Mouse (Mus musculus) MEL (cell line): ENCODE measurements around the gene Rgs9bp.

Source experiments
- CTCF ChIP-seq, 3 experiments: IDR thresholded peaks in 2 of 3; conservative IDR thresholded peaks in 1 of 3; 2 replicates each; pipeline ENCODE4 v1.5.1; 2011 to 2012; ENCODE audit warnings: low read length in 3 of 3, low read depth in 2 of 3, mild to moderate bottlenecking in 2 of 3, improper control_type of control experiment in 1 of 3, inconsistent platforms in 1 of 3, mixed read lengths in 1 of 3, moderate library complexity in 1 of 3; ENCODE audit not compliant: control insufficient read depth in 1 of 3, insufficient read depth in 1 of 3, poor library complexity in 1 of 3, severe bottlenecking in 1 of 3
- EP300 ChIP-seq, 2 experiments: IDR thresholded peaks; 2 replicates each; pipeline ENCODE4 v1.6.1; 2011; ENCODE audit warnings: improper control_type of control experiment in 2 of 2, low read length in 2 of 2, low read depth in 1 of 2, mild to moderate bottlenecking in 1 of 2
- MYC ChIP-seq: IDR thresholded peaks from 2 replicates; pipeline ENCODE4 v1.6.1; 2011; ENCODE audit warnings: low read depth, mild to moderate bottlenecking, low read length, improper control_type of control experiment, moderate library complexity
- RAD21 ChIP-seq: IDR thresholded peaks from 2 replicates; pipeline ENCODE4 v1.6.1; 2011; ENCODE audit warnings: mild to moderate bottlenecking, low read depth, low read length, improper control_type of control experiment
- RCOR1 ChIP-seq: IDR thresholded peaks from 2 replicates; pipeline ENCODE4 v1.6.1; 2012; ENCODE audit warnings: low read depth, mild to moderate bottlenecking, inconsistent platforms, low read length, improper control_type of control experiment
- SMC3 ChIP-seq: IDR thresholded peaks from 2 replicates; pipeline ENCODE4 v1.6.1; 2011; ENCODE audit warnings: low read depth, low read length, improper control_type of control experiment
- TAL1 ChIP-seq: IDR thresholded peaks from 2 replicates; pipeline ENCODE4 v1.6.1; 2012; ENCODE audit warnings: mild to moderate bottlenecking, inconsistent platforms, low read length, moderate library complexity, mixed read lengths
- USF2 ChIP-seq, 2 experiments: IDR thresholded peaks; 2 replicates each; pipeline ENCODE4 v1.6.1; 2011 to 2012; ENCODE audit warnings: improper control_type of control experiment in 2 of 2, low read length in 2 of 2, borderline replicate concordance in 1 of 2, inconsistent platforms in 1 of 2, low read depth in 1 of 2, mild to moderate bottlenecking in 1 of 2; ENCODE audit not compliant: insufficient read depth in 1 of 2

DNA sequence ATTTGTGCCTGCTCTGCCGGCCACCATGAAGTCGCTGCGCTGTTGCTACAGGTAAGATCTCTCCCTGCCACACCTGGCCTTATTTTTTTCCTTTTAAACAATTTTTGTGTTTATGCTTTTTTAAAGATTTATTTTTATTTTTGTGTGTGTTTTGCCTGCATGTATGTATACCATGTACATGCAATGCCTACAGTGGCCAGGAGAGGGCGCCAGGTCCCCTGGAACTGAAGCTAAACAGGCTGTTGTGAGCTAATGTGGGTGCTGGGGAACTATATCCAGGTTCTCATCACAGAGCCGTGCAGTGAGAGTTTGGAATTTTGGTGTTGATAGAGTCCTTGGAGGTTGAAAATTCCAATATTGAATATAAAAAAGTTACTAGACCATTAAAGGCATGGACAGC lies 43.1 kb upstream of the Rgs9bp start:
- TF ChIP-seq TAL1, result no peak
- peak; percentile 39; the same call in 1 of the 2 replicates for TF ChIP-seq SMC3
- no peak for TF ChIP-seq EP300 (IDR thresholded peaks at IDR 0.05; ENCODE audit: low read depth in 1 of 2, low read length in 2 of 2)
- peak; percentile 80 to 85 (median 81) for TF ChIP-seq CTCF (IDR thresholded peaks at IDR 0.05 in 2 of 3, conservative IDR thresholded peaks at IDR 0.05 in 1 of 3; ENCODE audit: control insufficient read depth in 1 of 3, insufficient read depth in 1 of 3, low read depth in 2 of 3, low read length in 3 of 3, poor library complexity in 1 of 3, severe bottlenecking in 1 of 3)
- TF ChIP-seq RCOR1, result no peak
- no peak for TF ChIP-seq MYC
- TF ChIP-seq USF2 (IDR thresholded peaks at IDR 0.05; ENCODE audit: borderline replicate concordance in 1 of 2, insufficient read depth in 1 of 2, low read depth in 1 of 2, low read length in 2 of 2), result no peak
- TF ChIP-seq RAD21, result peak; percentile 22
